Mouse (Mus musculus) intestine, postnatal 0 days (tissue): ENCODE results near the gene Nt5c. TPM values are rescaled to one million over a fixed set of nuclear protein-coding genes. Genes with fewer than 3 reads are reported as not detected.

Experiments
- ATAC-seq: fragments of 200-750 bp; cut with Nextera tagmentation; 2 replicates; pipeline ENCODE4 v1.8.0; 2017; ENCODE audit warnings: mild to moderate bottlenecking, moderate TSS enrichment, moderate library complexity
- H3K27ac ChIP-seq: fragments of 300-500 bp; sonication (generic); 2 replicates; pipeline ENCODE4 v1.5.1; 2014; ENCODE audit warnings: mild to moderate bottlenecking, low read depth, low read length, moderate library complexity
- H3K27me3 ChIP-seq: fragments of 300-500 bp; sonication (generic); replicated peaks from 2 replicates; pipeline ENCODE4 v1.6.1; 2014; ENCODE audit warnings: low read length, mixed read lengths; ENCODE audit not compliant: control insufficient read depth, insufficient read depth
- H3K36me3 ChIP-seq: fragments of 300-500 bp; sonication (generic); 2 replicates; pipeline ENCODE4 v1.6.1; 2014; ENCODE audit warnings: mild to moderate bottlenecking, moderate library complexity; ENCODE audit not compliant: control insufficient read depth, insufficient read depth
- H3K4me1 ChIP-seq: fragments of 300-500 bp; sonication (generic); replicated peaks from 2 replicates; pipeline ENCODE4 v1.6.1; 2014; ENCODE audit warnings: antibody characterized with exemption, low read length, mixed read lengths; ENCODE audit not compliant: control insufficient read depth, insufficient read depth
- H3K4me2 ChIP-seq: fragments of 300-500 bp; sonication (generic); replicated peaks from 2 replicates; pipeline ENCODE4 v1.6.1; 2014; ENCODE audit warnings: low read depth, mild to moderate bottlenecking, moderate library complexity
- H3K4me3 ChIP-seq: fragments of 300-500 bp; sonication (generic); 2 replicates; pipeline ENCODE4 v1.5.1; 2014; ENCODE audit warnings: low read depth, low read length
- H3K9ac ChIP-seq: fragments of 300-500 bp; sonication (generic); 2 replicates; pipeline ENCODE4 v1.6.1; 2014; ENCODE audit warnings: mild to moderate bottlenecking, low read depth, low read length
- H3K9me3 ChIP-seq: fragments of 300-500 bp; sonication (generic); 2 replicates; pipeline ENCODE4 v1.6.1; 2016; ENCODE audit warnings: mixed run types; ENCODE audit not compliant: control insufficient read depth
- CTCF ChIP-seq: sonication (generic); IDR thresholded peaks from 2 replicates; pipeline ENCODE4 v1.5.1; 2016; ENCODE audit warnings: low read depth, mild to moderate bottlenecking, control low read depth, antibody characterized with exemption, moderate library complexity
- WGBS: fragments of 180-500 bp; shearing (Covaris S2); extraction: QIAGEN DNeasy Blood & Tissue Kit; methylation state at CpG from one replicate; pipeline ENCODE4 v1.1.7; 2014; 5-methylcytosine and 5-hydroxymethylcytosine counted together
- microRNA-seq: library from miRNA; unstranded; fragments of <30 nt; microRNA quantifications from one replicate; pipeline ENCODE4, GENCODE M21; 2016
- polyA plus RNA-seq: library from polyadenylated mRNA; unstranded; fragments of >200 nt; fragmentation: Nextera tagmentation; extraction: Ambion mirVana; gene quantifications from 2 replicates; pipeline ENCODE4 v1.2.1, GENCODE M21; 2015

The Nt5c gene
- polyA plus RNA-seq, 1 experiment from 2014 or later: 189 TPM

- Histone ChIP-seq H3K27ac (peak overlapping the region; percentile 87), H3K4me2 (peak overlapping the region; percentile 48)
- no peak for TF ChIP-seq CTCF
Measured at GRCm38 (mm10) chr11:115446906-115447305, 44.8 kb downstream of the Nt5c start.

DNA sequence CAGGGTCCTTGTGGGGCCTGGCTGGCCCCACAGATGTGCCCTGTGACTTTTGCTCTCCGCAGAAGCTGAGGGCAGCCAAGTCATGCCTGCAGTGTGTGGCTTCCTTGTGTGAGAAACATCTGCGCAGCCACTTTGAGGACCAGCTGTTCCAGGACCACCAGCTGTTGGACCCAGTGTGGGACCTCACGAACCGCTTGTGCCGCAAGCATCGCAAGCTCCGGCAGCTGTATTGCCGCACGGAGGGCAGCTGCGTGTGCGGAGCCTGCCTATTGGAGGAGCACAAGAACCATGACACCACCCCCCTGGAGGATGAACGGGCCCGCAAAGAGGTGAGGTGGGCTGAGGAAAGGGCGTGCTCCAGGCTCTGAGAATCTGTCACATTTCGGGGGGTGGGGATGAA lies 50.2 kb downstream of the Nt5c start:
- Histone ChIP-seq H3K9me3 (no peaks in the 10 kb centered on the region), H3K27ac (no peak overlapping the region), H3K4me3 (no peak overlapping the region), H3K4me1 (no peaks in the 10 kb centered on the region), H3K4me2 (no peak overlapping the region), H3K9ac (no peak overlapping the region), H3K36me3 (no peaks in the 10 kb centered on the region), H3K27me3 (no peaks in the 10 kb centered on the region)
- no peak for TF ChIP-seq CTCF
- WGBS: 56% methylated on average over 15 of the region's 15 CpGs
- ATAC-seq: no peak

More at GRCm38 (mm10) chr11:115446906-115447305, 44.8 kb downstream of the Nt5c start:
- ATAC-seq: no peak
- 26% methylated on average over 3 of the region's 3 CpGs for WGBS
- Histone ChIP-seq H3K4me3 (no peak overlapping the region), H3K4me1 (peaks cover 16% of the 10 kb centered on the region; the same call in 1 of the 2 replicates), H3K9me3 (no peaks in the 10 kb centered on the region), H3K36me3 (no peaks in the 10 kb centered on the region), H3K9ac (peak overlapping the region; percentile 34; the same call in 1 of the 2 replicates), H3K27me3 (no peaks in the 10 kb centered on the region)

Small RNAs within 50 kb of the gene (microRNA-seq; reads per million reads assigned to microRNA genes)
- gene Mir3968: not detected

Other genes with a start within 250 kb of the Nt5c start
- not detected in 2 replicates for gene Grin2c, start 224.6 kb downstream of the Nt5c start, polyA plus RNA-seq
- gene Fdxr, start 214.8 kb downstream of the Nt5c start, polyA plus RNA-seq: 8.0 and 8.2 TPM in 2 replicates
- 0.26 and 0.55 TPM in 2 replicates for gene Fads6, start 194.2 kb downstream of the Nt5c start, polyA plus RNA-seq
- gene Otop2, start 184.7 kb downstream of the Nt5c start, polyA plus RNA-seq: 0.05 TPM in 1 of 2 replicates, not detected in the other
- 0.05 and 0.09 TPM in 2 replicates for gene Ush1g, start 169.8 kb downstream of the Nt5c start, polyA plus RNA-seq
- 2.3 and 4.3 TPM in 2 replicates for gene Otop3, start 157.1 kb downstream of the Nt5c start, polyA plus RNA-seq
- 10.8 and 12.1 TPM in 2 replicates for gene Hid1, start 124.1 kb downstream of the Nt5c start, polyA plus RNA-seq
- 3.5 and 3.9 TPM in 2 replicates for gene Cdr2l, start 109.9 kb downstream of the Nt5c start, polyA plus RNA-seq
- gene Mrpl58, start 88.1 kb downstream of the Nt5c start, polyA plus RNA-seq: 143 and 145 TPM in 2 replicates
- 1,235 and 1,272 TPM in 2 replicates for gene Atp5h, start 71.9 kb downstream of the Nt5c start, polyA plus RNA-seq
- gene Kctd2, start 71.7 kb downstream of the Nt5c start, polyA plus RNA-seq: 17.5 and 18.6 TPM in 2 replicates
- 0.64 and 1.1 TPM in 2 replicates for gene Trim80, start 51.3 kb downstream of the Nt5c start, polyA plus RNA-seq
- gene Slc16a5, start 29.4 kb downstream of the Nt5c start, polyA plus RNA-seq: 3.0 and 3.4 TPM in 2 replicates
- gene Armc7, start 16.2 kb downstream of the Nt5c start, polyA plus RNA-seq: 6.9 and 7.0 TPM in 2 replicates
- 255 and 263 TPM in 2 replicates for gene Jpt1, start 22.5 kb upstream of the Nt5c start, polyA plus RNA-seq
- 404 and 414 TPM in 2 replicates for gene Sumo2, start 44.4 kb upstream of the Nt5c start, polyA plus RNA-seq
- 30.4 and 31.5 TPM in 2 replicates for gene Nup85, start 72.6 kb upstream of the Nt5c start, polyA plus RNA-seq
- gene Mrps7, start 112.1 kb upstream of the Nt5c start, polyA plus RNA-seq: 51.6 and 52.2 TPM in 2 replicates
- gene Gga3, start 112.2 kb upstream of the Nt5c start, polyA plus RNA-seq: 5.7 and 5.8 TPM in 2 replicates
- gene Mif4gd, start 121.1 kb upstream of the Nt5c start, polyA plus RNA-seq: 43.0 and 48.9 TPM in 2 replicates
- gene Slc25a19, start 136.4 kb upstream of the Nt5c start, polyA plus RNA-seq: 19.1 and 19.5 TPM in 2 replicates
- 60.5 and 61.3 TPM in 2 replicates for gene Grb2, start 216.7 kb upstream of the Nt5c start, polyA plus RNA-seq